Mouse (Mus musculus) G1E (cell line): ENCODE measurements around the gene Bik.

Experiments
- CTCF ChIP-seq: IDR thresholded peaks from 2 replicates; pipeline ENCODE4 v1.5.1; 2012; ENCODE audit warnings: low read depth, low read length, inconsistent platforms, mixed read lengths
- GATA1 ChIP-seq: IDR thresholded peaks from 2 replicates; pipeline ENCODE4 v1.6.1; 2012; ENCODE audit warnings: borderline replicate concordance, low read length, inconsistent platforms, mixed read lengths
- GATA2 ChIP-seq: IDR thresholded peaks from 2 replicates; pipeline ENCODE4 v1.6.1; 2012; ENCODE audit warnings: low read depth, low read length, inconsistent platforms, borderline replicate concordance
- TAL1 ChIP-seq: conservative IDR thresholded peaks from 2 replicates; pipeline ENCODE4 v1.6.1; 2012; ENCODE audit warnings: low read depth, low read length, inconsistent platforms, mixed read lengths

GRCm38 (mm10) chr15:83573606-83574005 lies 46.9 kb downstream of the Bik start:
- TF ChIP-seq CTCF (no peak), GATA1 (no peak), GATA2 (no peak), TAL1 (no peak)
